Mouse (Mus musculus) telencephalon, adult 2 months (tissue): ENCODE measurements at regions not wholly inside any gene's neighbourhood (a gene's known extent, or its start where the extent isn't known, plus 50 kb on each side); places are given as distances from the start of the nearest gene placed in this dataset.

Experiments used
- DNase-seq: peaks from one replicate; pipeline ENCODE4 v3.0.0-alpha.2; 2011; ENCODE audit warnings: low read depth, low spot score

- DNase-seq: no peak
These were observed 233.0 kb upstream of the A430005L14Rik start for GRCm38 (mm10) chr4:153724045-153724444.

- DNase-seq: no peak
These were observed 229.8 kb upstream of the A430005L14Rik start for GRCm38 (mm10) chr4:153727273-153727672.

DNA sequence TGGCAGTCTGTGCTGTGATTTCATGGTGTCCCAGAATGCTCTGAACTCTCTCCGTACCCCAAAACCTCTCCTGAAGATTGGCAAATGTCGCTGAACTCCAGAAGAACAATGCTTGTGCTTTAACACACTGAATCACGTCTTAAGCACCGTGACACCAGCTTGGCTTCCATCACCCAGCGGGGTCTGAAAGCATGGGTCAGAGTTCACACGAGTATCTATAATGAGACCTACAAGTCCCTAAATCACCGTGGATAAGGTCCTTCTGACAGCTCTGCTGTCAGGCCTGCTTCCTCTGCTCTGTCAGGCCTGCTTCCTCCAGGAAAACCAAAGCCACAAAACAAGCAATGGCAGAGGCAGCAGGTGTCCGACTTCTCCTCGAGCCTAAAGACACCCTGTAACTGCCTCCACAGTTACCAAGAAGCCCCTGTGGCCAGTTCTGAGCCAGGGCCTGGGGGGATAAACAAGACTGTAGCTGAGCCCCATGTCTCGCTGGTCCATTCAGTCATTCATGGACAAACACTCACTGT is 229.1 kb upstream of the A430005L14Rik start:
- no peak for DNase-seq

GRCm38 (mm10) chr4:153738088-153738487 is 218.9 kb upstream of the A430005L14Rik start:
- DNase-seq: no peak

DNA sequence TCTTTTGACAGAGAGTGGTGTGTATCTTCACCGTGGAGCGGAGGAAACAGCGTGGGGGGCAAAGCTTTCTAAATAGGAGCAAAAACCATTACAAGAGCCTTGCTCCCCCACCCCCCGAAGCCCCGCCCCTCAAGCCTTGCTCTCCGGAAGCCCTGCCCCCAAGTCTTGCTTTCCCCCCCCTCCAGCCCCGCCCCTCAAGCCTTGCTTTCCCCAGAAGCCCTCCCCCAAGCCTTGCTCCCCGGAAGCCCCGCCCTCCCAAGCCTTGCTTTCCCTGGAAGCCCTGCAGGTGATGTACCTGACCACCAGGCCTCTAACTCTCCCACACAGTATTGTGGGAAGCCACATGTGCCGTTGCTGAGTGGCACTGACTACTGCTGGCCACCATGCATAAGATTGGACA is 214.8 kb upstream of the A430005L14Rik start:
- no peak for DNase-seq

DNA sequence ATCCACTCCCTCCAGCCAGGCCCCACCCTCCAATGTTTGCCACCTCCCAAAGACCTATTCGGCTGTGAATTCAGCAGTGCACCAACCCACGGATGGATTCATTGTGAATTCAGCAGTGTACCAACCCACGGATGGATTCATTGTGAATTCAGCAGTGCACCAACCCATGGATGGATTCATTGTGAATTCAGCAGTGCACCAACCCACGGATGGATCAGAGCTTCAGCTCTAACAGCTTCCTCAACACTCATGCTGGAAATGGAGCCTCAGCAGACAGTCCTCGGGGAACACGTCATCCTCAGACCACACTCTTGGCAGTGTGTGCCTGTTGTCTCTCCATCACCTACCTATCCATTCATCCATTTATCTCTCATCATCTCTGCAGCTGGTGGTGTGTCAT is 204.2 kb upstream of the A430005L14Rik start:
- DNase-seq: peak; percentile 76

GRCm38 (mm10) chr4:153758323-153758722 is 198.7 kb upstream of the A430005L14Rik start:
- no peak for DNase-seq

DNA sequence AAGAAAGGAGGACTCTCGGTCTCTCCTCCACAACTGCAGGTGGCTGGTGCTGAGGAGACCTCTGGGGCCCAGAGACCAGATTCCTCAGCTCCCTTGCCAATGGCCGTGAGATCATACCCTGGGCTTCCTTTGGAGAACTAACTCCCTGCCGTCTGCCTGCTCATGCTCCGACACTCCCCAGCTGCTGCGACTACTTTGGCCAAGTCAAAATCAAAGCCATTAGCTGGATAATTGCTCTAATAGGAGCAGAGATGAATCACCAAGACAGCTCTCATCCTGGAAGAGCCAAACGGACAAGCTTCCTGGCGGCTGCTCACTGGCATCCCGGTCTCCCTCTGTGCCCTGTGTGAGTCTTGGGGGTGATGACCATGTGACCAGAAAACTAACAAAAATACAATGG is 198.3 kb upstream of the A430005L14Rik start:
- no peak for DNase-seq

GRCm38 (mm10) chr4:153760934-153761333 is 196.1 kb upstream of the A430005L14Rik start:
- DNase-seq: no peak

DNA sequence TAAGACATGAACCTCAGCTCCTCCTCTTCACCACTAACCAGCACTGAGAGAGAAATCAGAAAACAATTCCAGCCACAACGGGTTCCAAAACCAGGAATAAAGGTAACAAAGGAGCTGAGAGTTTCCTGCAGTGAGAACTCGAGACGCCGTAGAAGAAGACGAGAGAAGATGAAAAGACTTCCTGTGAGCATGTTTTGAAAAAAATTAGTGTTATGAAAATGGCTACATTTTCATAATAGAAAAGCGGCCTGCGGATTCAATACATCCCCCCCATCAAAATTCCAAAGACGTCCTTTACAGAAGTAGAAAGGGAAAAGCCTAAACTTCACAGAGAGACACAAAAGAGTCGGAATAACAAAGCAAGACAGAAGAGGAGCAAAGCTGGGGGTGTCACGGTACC is 193.6 kb upstream of the A430005L14Rik start:
- DNase-seq: no peak

DNA sequence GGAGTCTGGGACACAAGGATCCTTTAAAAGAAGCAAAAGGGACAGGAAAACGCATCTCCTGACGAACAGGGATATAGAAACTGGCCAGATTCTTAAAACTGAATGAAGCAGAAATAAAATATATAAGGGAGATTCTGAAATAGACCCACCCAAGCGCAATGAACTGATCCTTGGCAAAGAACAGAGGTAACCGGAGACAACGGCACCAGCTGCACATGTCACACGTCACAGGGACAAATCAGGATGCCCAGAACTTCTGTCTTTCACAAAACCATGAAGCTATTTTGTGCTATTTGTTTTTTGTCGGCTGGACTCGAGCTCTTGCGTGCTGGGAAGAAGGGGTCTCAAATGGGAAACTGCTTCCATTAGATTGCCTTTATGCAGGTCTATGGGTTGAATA is 189.3 kb upstream of the A430005L14Rik start:
- DNase-seq: no peak

GRCm38 (mm10) chr4:153768350-153768749 is 188.7 kb upstream of the A430005L14Rik start:
- DNase-seq: no peak

- DNase-seq: no peak
These were observed 186.4 kb upstream of the A430005L14Rik start for GRCm38 (mm10) chr4:153770675-153771074.

DNA sequence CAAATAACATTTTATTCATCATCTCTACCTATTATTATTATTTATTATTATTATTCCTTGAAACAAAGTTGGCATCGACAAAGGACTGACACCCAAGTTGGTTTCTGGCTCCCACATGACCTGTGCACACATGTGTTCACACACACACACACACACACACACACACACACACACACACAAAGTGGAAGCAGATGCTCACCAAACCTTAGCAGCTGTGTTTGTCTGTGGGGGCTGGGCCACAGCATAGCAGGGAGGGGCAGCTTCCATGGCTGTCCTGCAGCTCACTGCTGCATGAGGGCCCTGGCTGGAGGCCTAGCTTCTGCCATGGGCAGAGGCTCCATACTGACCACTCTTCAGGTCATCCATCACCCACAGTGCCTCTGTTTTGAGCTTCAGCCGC is 176.5 kb upstream of the A430005L14Rik start:
- no peak for DNase-seq

GRCm38 (mm10) chr4:153781271-153781670 is 175.8 kb upstream of the A430005L14Rik start:
- no peak for DNase-seq

GRCm38 (mm10) chr4:153781981-153782521 is 175.0 kb upstream of the A430005L14Rik start:
- DNase-seq: no peak

- no peak for DNase-seq
These were observed 172.6 kb upstream of the A430005L14Rik start for GRCm38 (mm10) chr4:153784401-153784800.

DNA sequence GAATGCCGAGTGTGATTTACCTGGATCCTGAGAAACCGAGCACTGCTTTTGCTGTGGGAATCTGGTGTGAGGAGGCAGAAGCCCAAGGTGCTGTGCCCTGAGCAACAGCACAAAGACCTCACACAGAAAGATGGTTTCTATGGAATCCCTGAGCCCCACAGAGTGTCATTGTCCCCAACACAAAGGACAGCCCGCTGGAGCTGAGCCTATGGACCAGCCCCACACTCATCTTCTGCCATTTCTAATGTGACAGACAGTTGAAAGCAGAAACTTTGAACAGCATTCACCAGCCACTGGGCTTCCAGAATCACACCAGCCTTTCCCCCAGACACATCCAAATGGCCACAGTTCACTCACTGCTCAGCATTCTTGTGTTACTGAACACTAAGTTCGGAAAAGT is 171.5 kb upstream of the A430005L14Rik start:
- no peak for DNase-seq

DNA sequence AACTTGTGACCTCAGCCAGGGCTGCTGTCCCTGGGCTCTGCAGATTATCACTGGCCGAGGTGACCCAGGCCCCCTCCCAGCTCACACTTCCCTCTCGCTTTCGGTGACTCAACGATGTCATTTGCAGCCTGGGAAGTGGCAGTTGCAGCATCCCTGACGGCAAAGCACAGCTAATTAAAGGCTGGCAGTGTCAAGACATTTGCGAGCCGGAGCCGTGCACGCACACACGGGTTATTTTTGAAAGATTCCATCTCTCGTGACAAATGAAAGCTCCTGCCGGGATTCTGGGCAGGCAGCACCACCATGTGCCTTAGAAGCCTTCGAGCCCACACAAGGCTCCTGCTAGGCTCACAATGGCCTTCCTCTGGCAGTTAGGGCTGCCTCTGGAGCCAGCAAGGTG is 164.7 kb upstream of the A430005L14Rik start:
- no peak for DNase-seq

DNA sequence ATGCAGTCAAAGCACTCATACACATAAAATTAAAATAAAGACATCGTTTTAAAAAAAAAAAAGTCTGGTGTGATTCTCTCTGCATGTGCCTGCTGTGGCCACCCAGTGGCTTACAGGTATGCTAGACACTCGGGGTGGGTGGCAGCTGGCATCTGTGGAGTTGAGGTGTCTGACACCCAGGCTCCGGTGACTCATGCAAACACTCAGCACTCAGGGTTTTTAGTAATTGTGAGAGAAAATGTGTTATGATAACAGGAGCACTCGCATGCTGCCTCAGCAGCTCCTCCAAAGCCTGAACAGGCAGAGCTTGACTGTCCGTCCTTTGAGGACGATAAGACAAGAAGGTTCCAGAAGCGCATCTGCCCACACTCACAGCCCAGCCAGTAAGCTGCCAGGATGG is 159.0 kb upstream of the A430005L14Rik start:
- DNase-seq: peak; percentile 19

GRCm38 (mm10) chr4:153805727-153806126 is 151.3 kb upstream of the A430005L14Rik start:
- no peak for DNase-seq

DNA sequence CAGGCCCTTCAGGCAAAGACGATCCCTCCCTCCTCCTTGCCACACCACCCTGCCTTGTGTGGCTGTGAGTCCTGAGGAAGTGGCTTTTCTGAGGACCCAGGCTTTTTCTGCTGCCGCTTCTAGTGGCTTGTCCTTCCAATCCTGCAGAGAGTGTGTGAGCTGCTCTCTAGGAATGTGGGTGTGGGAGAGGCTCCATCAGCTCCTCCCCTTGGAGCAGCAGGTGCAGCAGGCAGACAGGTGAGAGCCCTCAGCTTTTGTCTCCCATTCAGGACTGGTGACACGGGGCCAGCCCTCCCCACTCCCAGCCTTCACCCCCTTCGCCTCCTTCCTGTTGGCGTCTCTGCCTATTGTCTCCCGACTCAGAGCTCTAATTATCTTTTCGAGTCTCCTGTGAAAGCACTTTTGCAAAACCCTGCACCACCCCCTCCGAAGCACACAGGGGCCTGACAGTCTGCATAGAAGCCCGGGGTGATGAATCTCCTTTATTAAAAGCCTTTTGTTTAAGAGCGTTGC is 150.8 kb upstream of the A430005L14Rik start:
- peak; percentile 36 for DNase-seq

GRCm38 (mm10) chr4:153806820-153807436 is 150.1 kb upstream of the A430005L14Rik start:
- DNase-seq: no peak
